Comparison of ENCODE assay signal across 13 mouse cellular contexts in genomic region chr10:83850881-83851280, GRCm38 (mm10).
DNase-seq lines count a peak whose midpoint lies in the region; ATAC-seq and TF ChIP-seq lines count a peak whose summit lies in the region.
"Had no signal": no experiment of that assay in that cellular context is flagged by ENCODE, and none has a peak within 500 bp of the region (broad histone marks: within the 10 kb centered on the region; RNA-seq: fewer than 3 reads in every experiment).

No protein-coding gene starts in this region.

- H3K4me1 ChIP-seq in kidney, postnatal 0 days (replicated peaks; ENCODE audit: insufficient read depth, low read length) = no peaks in the 10 kb centered on the region
- H3K4me1 ChIP-seq in midbrain, embryonic 14.5 days (ENCODE audit: control insufficient read depth, insufficient read depth, low read length) = no peaks in the 10 kb centered on the region
- no peaks in the 10 kb centered on the region for H3K4me1 ChIP-seq in midbrain, embryonic 11.5 days (ENCODE audit: control insufficient read depth, insufficient read depth, low read length)
- peaks cover 3% of the 10 kb centered on the region; the same call in 1 of the 2 replicates for H3K4me1 ChIP-seq in embryonic facial prominence, embryonic 11.5 days (ENCODE audit: control insufficient read depth, insufficient read depth, low read length)
- H3K4me1 ChIP-seq: intestine, embryonic 15.5 days; limb, embryonic 15.5 days had no signal

- H3K27ac ChIP-seq in kidney, postnatal 0 days = no peak overlapping the region
- H3K27ac ChIP-seq in midbrain, embryonic 14.5 days (replicated peaks; ENCODE audit: low read depth, low read length) = no peak overlapping the region
- no peak overlapping the region for H3K27ac ChIP-seq in midbrain, embryonic 11.5 days (ENCODE audit: low read depth, low read length)
- no peak overlapping the region for H3K27ac ChIP-seq in embryonic facial prominence, embryonic 11.5 days (replicated peaks; ENCODE audit: low read depth, low read length)
- H3K27ac ChIP-seq: intestine, embryonic 15.5 days; limb, embryonic 15.5 days had no signal

- no peak for TF ChIP-seq CTCF in kidney, postnatal 0 days (IDR thresholded peaks at IDR 0.05; ENCODE audit: low read depth)

- no peaks in the 10 kb centered on the region for H3K36me3 ChIP-seq in kidney, postnatal 0 days (ENCODE audit: insufficient read depth, low read length)
- H3K36me3 ChIP-seq in midbrain, embryonic 14.5 days (ENCODE audit: control insufficient read depth, insufficient read depth, low read length) = no peaks in the 10 kb centered on the region
- no peaks in the 10 kb centered on the region for H3K36me3 ChIP-seq in midbrain, embryonic 11.5 days (ENCODE audit: control insufficient read depth, insufficient read depth, low read length)
- no peaks in the 10 kb centered on the region for H3K36me3 ChIP-seq in embryonic facial prominence, embryonic 11.5 days (replicated peaks; ENCODE audit: control insufficient read depth, insufficient read depth, low read depth, low read length)
- H3K36me3 ChIP-seq: G1E; intestine, embryonic 15.5 days; limb, embryonic 15.5 days had no signal

- no peak overlapping the region for H3K4me2 ChIP-seq in kidney, postnatal 0 days (ENCODE audit: low read length)
- H3K4me2 ChIP-seq in midbrain, embryonic 14.5 days (ENCODE audit: low read length) = no peak overlapping the region
- H3K4me2 ChIP-seq in midbrain, embryonic 11.5 days = no peak overlapping the region
- no peak overlapping the region for H3K4me2 ChIP-seq in embryonic facial prominence, embryonic 11.5 days (ENCODE audit: low read depth, low read length)
- H3K4me2 ChIP-seq: intestine, embryonic 15.5 days; limb, embryonic 15.5 days had no signal

- H3K9me3 ChIP-seq in kidney, postnatal 0 days (replicated peaks; ENCODE audit: low read length) = no peaks in the 10 kb centered on the region
- no peaks in the 10 kb centered on the region for H3K9me3 ChIP-seq in midbrain, embryonic 14.5 days (ENCODE audit: control insufficient read depth, low read length)
- no peaks in the 10 kb centered on the region for H3K9me3 ChIP-seq in midbrain, embryonic 11.5 days (ENCODE audit: control insufficient read depth, low read length)
- no peaks in the 10 kb centered on the region for H3K9me3 ChIP-seq in embryonic facial prominence, embryonic 11.5 days (replicated peaks; ENCODE audit: control insufficient read depth, low read length)
- H3K9me3 ChIP-seq: intestine, embryonic 15.5 days; limb, embryonic 15.5 days had no signal

- H3K4me3 ChIP-seq in kidney, postnatal 0 days (replicated peaks; ENCODE audit: low read depth, low read length) = no peak overlapping the region
- no peak overlapping the region for H3K4me3 ChIP-seq in midbrain, embryonic 14.5 days (replicated peaks; ENCODE audit: low read depth, low read length)
- no peak overlapping the region for H3K4me3 ChIP-seq in midbrain, embryonic 11.5 days (ENCODE audit: low read depth, low read length)
- H3K4me3 ChIP-seq in embryonic facial prominence, embryonic 11.5 days (ENCODE audit: low read depth, low read length) = no peak overlapping the region
- H3K4me3 ChIP-seq: erythroblast, embryonic 14.5 days; intestine, embryonic 15.5 days; limb, embryonic 15.5 days had no signal

- H3K9ac ChIP-seq in kidney, postnatal 0 days (ENCODE audit: low read depth, low read length) = no peak overlapping the region
- no peak overlapping the region for H3K9ac ChIP-seq in midbrain, embryonic 14.5 days (replicated peaks; ENCODE audit: low read length)
- no peak overlapping the region for H3K9ac ChIP-seq in midbrain, embryonic 11.5 days (ENCODE audit: low read length)
- no peak overlapping the region for H3K9ac ChIP-seq in embryonic facial prominence, embryonic 11.5 days (replicated peaks; ENCODE audit: low read length)
- H3K9ac ChIP-seq: intestine, embryonic 15.5 days; limb, embryonic 15.5 days had no signal

- peak; percentile 61 for DNase-seq in kidney, postnatal 0 days (ENCODE audit: low spot score)
- DNase-seq in kidney, adult 9 months = no peak
- peak; percentile 48 for DNase-seq in midbrain, embryonic 14.5 days
- DNase-seq in midbrain, embryonic 11.5 days (ENCODE audit: low spot score, missing footprints) = no peak
- peak; percentile 69 for DNase-seq in embryonic facial prominence, embryonic 11.5 days (ENCODE audit: low spot score)
- DNase-seq in retina, embryonic 14.5 days (ENCODE audit: low spot score) = peak; percentile 56
- DNase-seq: adrenal gland, postnatal 25 days; right cerebral cortex, postnatal 14 days had no signal

- no peak for ATAC-seq in kidney, postnatal 0 days (replicated peaks; ENCODE audit: low FRiP score, low read depth)
- ATAC-seq in midbrain, embryonic 14.5 days (ENCODE audit: low FRiP score, low TSS enrichment) = no peak
- ATAC-seq in midbrain, embryonic 11.5 days (ENCODE audit: low FRiP score) = no peak
- ATAC-seq in embryonic facial prominence, embryonic 11.5 days (replicated peaks; ENCODE audit: insufficient number of reproducible peaks, low FRiP score, low TSS enrichment, low read depth) = 0 out of 2 replicates have a peak, but pooled peaks have one; percentile 48
- ATAC-seq in frontal cortex, adult (ENCODE audit: low TSS enrichment) = no peak
- ATAC-seq: intestine, embryonic 15.5 days had no signal

- 59% methylated on average over 4 of the region's 4 CpGs for WGBS in kidney, postnatal 0 days
- WGBS in midbrain, embryonic 14.5 days = 53% methylated on average over 4 of the region's 4 CpGs
- WGBS in midbrain, embryonic 11.5 days = 81% methylated on average over 4 of the region's 4 CpGs
- WGBS in embryonic facial prominence, embryonic 11.5 days = 53% methylated on average over 4 of the region's 4 CpGs

- H3K27me3 ChIP-seq in kidney, postnatal 0 days (ENCODE audit: insufficient read depth, low read length) = no peaks in the 10 kb centered on the region
- H3K27me3 ChIP-seq in midbrain, embryonic 14.5 days (ENCODE audit: control insufficient read depth, insufficient read depth, low read length) = no peaks in the 10 kb centered on the region
- H3K27me3 ChIP-seq in midbrain, embryonic 11.5 days (ENCODE audit: control insufficient read depth, insufficient read depth, low read length) = no peaks in the 10 kb centered on the region
- no peaks in the 10 kb centered on the region for H3K27me3 ChIP-seq in embryonic facial prominence, embryonic 11.5 days (ENCODE audit: control insufficient read depth, insufficient read depth, low read length)
- H3K27me3 ChIP-seq: intestine, embryonic 15.5 days; limb, embryonic 15.5 days had no signal

Comparison
In these comparisons a context has a peak if more than half of its experiments do, and no peak if none do; other contexts are left out.
1. DNase-seq: peak in kidney, postnatal 0 days (single experiment), midbrain, embryonic 14.5 days (single experiment), embryonic facial prominence, embryonic 11.5 days (single experiment) and retina, embryonic 14.5 days (single experiment); none in kidney, adult 9 months (single experiment) and midbrain, embryonic 11.5 days (single experiment).